Mouse (Mus musculus) brown adipose tissue, adult 24 weeks (tissue): ENCODE measurements around the gene Lgals2. TPM values are rescaled to one million over a fixed set of nuclear protein-coding genes. Genes with fewer than 3 reads are reported as not detected.
"Not testable (repeated sequence)": the region's sequence is repeated elsewhere in the genome, so short reads cannot be mapped to it uniquely, and the experiment has no call there.

Experiments used
- H3K27ac ChIP-seq: fragments of 200-500 bp; replicated peaks from 2 replicates; pipeline ENCODE4 v1.5.1; 2012; ENCODE audit warnings: low read depth, mild to moderate bottlenecking, low read length
- H3K4me1 ChIP-seq: fragments of 200-500 bp; 2 replicates; pipeline ENCODE4 v1.6.1; 2012; ENCODE audit warnings: low read length, mixed read lengths; ENCODE audit not compliant: control insufficient read depth, insufficient read depth, insufficient read length
- H3K4me3 ChIP-seq: fragments of 200-500 bp; 2 replicates; pipeline ENCODE4 v1.5.1; 2012; ENCODE audit warnings: low read depth, mild to moderate bottlenecking, low read length, moderate library complexity; ENCODE audit not compliant: insufficient read depth
- polyA plus RNA-seq: library from polyadenylated mRNA; stranded (reverse); fragments of >200 nt; gene quantifications from 2 replicates; pipeline ENCODE4 v1.2.4, GENCODE M21; 2012; ENCODE audit not compliant: missing spikeins, insufficient read depth, insufficient read length

Lgals2 gene
- polyA plus RNA-seq, 1 experiment = not detected

- H3K4me1 ChIP-seq = peaks cover 12% of the 10 kb centered on the region; the same call in 1 of the 2 replicates
- no peak overlapping the region for H3K4me3 ChIP-seq
- H3K27ac ChIP-seq = no peak overlapping the region
These were observed 7.0 kb upstream of the Lgals2 start for GRCm38 (mm10) chr15:78862280-78862679.

GRCm38 (mm10) chr15:78859714-78860113 is 4.4 kb upstream of the Lgals2 start:
- Histone ChIP-seq H3K4me1 (peaks cover 12% of the 10 kb centered on the region; the same call in 1 of the 2 replicates), H3K27ac (no peak overlapping the region), H3K4me3 (no peak overlapping the region)

GRCm38 (mm10) chr15:78859311-78859710 is 4.0 kb upstream of the Lgals2 start:
- no peak overlapping the region for H3K4me3 ChIP-seq
- H3K4me1 ChIP-seq = peaks cover 12% of the 10 kb centered on the region; the same call in 1 of the 2 replicates
- H3K27ac ChIP-seq = no peak overlapping the region

GRCm38 (mm10) chr15:78857009-78857408 is 1.7 kb upstream of the Lgals2 start:
- H3K27ac ChIP-seq = no peak overlapping the region

GRCm38 (mm10) chr15:78851505-78852153 is 3.7 kb downstream of the Lgals2 start:
- no peak overlapping the region for H3K4me3 ChIP-seq
- H3K27ac ChIP-seq = no peak overlapping the region

More at GRCm38 (mm10) chr15:78857009-78857408, 1.7 kb upstream of the Lgals2 start:
- peaks cover 12% of the 10 kb centered on the region; the same call in 1 of the 2 replicates for H3K4me1 ChIP-seq
- H3K4me3 ChIP-seq = no peak overlapping the region

GRCm38 (mm10) chr15:78850944-78851343 is 4.4 kb downstream of the Lgals2 start:
- Histone ChIP-seq H3K27ac (no peak overlapping the region), H3K4me1 (peaks cover 5% of the 10 kb centered on the region), H3K4me3 (no peak overlapping the region)

More at GRCm38 (mm10) chr15:78851505-78852153, 3.7 kb downstream of the Lgals2 start:
- peaks cover 5% of the 10 kb centered on the region for H3K4me1 ChIP-seq

GRCm38 (mm10) chr15:78850059-78850824 is 5.1 kb downstream of the Lgals2 start:
- no peak overlapping the region for H3K27ac ChIP-seq
- H3K4me3 ChIP-seq = no peak overlapping the region
- peaks cover 5% of the 10 kb centered on the region for H3K4me1 ChIP-seq

- H3K4me1 ChIP-seq = peaks cover 5% of the 10 kb centered on the region
- no peak overlapping the region for H3K27ac ChIP-seq
- no peak overlapping the region for H3K4me3 ChIP-seq
These were observed 5.8 kb downstream of the Lgals2 start for GRCm38 (mm10) chr15:78849485-78849884.

- Histone ChIP-seq H3K4me3 (no peak overlapping the region), H3K27ac (no peak overlapping the region), H3K4me1 (peaks cover 5% of the 10 kb centered on the region)
These were observed 6.9 kb downstream of the Lgals2 start for GRCm38 (mm10) chr15:78848467-78848866.

- not testable (repeated sequence) for H3K27ac ChIP-seq, H3K4me1 ChIP-seq
- H3K4me3 ChIP-seq = peak overlapping the region; percentile 25
These were observed 8.5 kb downstream of the Lgals2 start for GRCm38 (mm10) chr15:78846805-78847204.

- H3K4me1 ChIP-seq = peaks cover 7% of the 10 kb centered on the region
- peak overlapping the region; percentile 59; the same call in 1 of the 2 replicates for H3K27ac ChIP-seq
- peak overlapping the region; percentile 95 for H3K4me3 ChIP-seq
These were observed 9.0 kb downstream of the Lgals2 start for GRCm38 (mm10) chr15:78846352-78846751.

- peak overlapping the region; percentile 59 for H3K27ac ChIP-seq
- H3K4me3 ChIP-seq = peak overlapping the region; percentile 95
- peaks cover 12% of the 10 kb centered on the region for H3K4me1 ChIP-seq
These were observed 9.5 kb downstream of the Lgals2 start for GRCm38 (mm10) chr15:78845867-78846266.

- peak overlapping the region; percentile 95 for H3K4me3 ChIP-seq
- H3K27ac ChIP-seq = peak overlapping the region; percentile 59
- peaks cover 18% of the 10 kb centered on the region for H3K4me1 ChIP-seq
These were observed 10.0 kb downstream of the Lgals2 start for GRCm38 (mm10) chr15:78845321-78845720.

- peaks cover 22% of the 10 kb centered on the region for H3K4me1 ChIP-seq
These were observed 10.5 kb downstream of the Lgals2 start for GRCm38 (mm10) chr15:78844791-78845190.

GRCm38 (mm10) chr15:78843581-78844469 is 11.5 kb downstream of the Lgals2 start:
- Histone ChIP-seq H3K4me1 (peaks cover 23% of the 10 kb centered on the region), H3K4me3 (peak overlapping the region; percentile 95), H3K27ac (peak overlapping the region; percentile 100)

More at GRCm38 (mm10) chr15:78844791-78845190, 10.5 kb downstream of the Lgals2 start:
- H3K27ac ChIP-seq = peak overlapping the region; percentile 100
- peak overlapping the region; percentile 95 for H3K4me3 ChIP-seq
